8 mouse cellular contexts compared by ENCODE assay signal in genomic region chr3:135581606-135582117, GRCm38 (mm10).
DNase-seq lines count a peak whose midpoint lies in the region; ATAC-seq and TF ChIP-seq lines count a peak whose summit lies in the region.

No protein-coding gene starts in this region.

- H3K27me3 ChIP-seq in spleen, adult 2 months (ENCODE audit: control insufficient read depth, insufficient read depth, low read length), result no peaks in the 10 kb centered on the region
- H3K27me3 ChIP-seq in limb, embryonic 12.5 days, result no peaks in the 10 kb centered on the region
- H3K27me3 ChIP-seq in neural tube, embryonic 13.5 days, result no peaks in the 10 kb centered on the region

- peak; percentile 58; the same call in 1 of the 2 replicates for TF ChIP-seq CTCF in spleen, adult 2 months (IDR thresholded peaks at IDR 0.05; ENCODE audit: extremely low read depth, insufficient read depth, insufficient read length, insufficient replicate concordance)

- H3K9me3 ChIP-seq in limb, embryonic 12.5 days, result no peaks in the 10 kb centered on the region
- H3K9me3 ChIP-seq in neural tube, embryonic 13.5 days, result no peaks in the 10 kb centered on the region

- H3K27ac ChIP-seq in spleen, adult 2 months (ENCODE audit: insufficient read depth, low read length), result no peak overlapping the region
- H3K27ac ChIP-seq in limb, embryonic 12.5 days, result peak overlapping the region; percentile 69
- no peak overlapping the region for H3K27ac ChIP-seq in neural tube, embryonic 13.5 days (replicated peaks)

- H3K4me3 ChIP-seq in spleen, adult 2 months (ENCODE audit: extremely low read depth, insufficient read depth, insufficient read length), result no peak overlapping the region
- H3K4me3 ChIP-seq in limb, embryonic 12.5 days (replicated peaks), result no peak overlapping the region
- H3K4me3 ChIP-seq in neural tube, embryonic 13.5 days, result no peak overlapping the region

- no peak overlapping the region for H3K9ac ChIP-seq in limb, embryonic 12.5 days (replicated peaks)
- H3K9ac ChIP-seq in neural tube, embryonic 13.5 days, result no peak overlapping the region

- DNase-seq in spleen, adult 2 months (ENCODE audit: low read depth in 1 of 2, low spot score in 2 of 2), result peak in 1 of 2 experiments; percentile 34
- no peak for DNase-seq in spleen, adult 18-20 months
- DNase-seq in cerebellum, adult 9-10 months, result peak; percentile 35
- no peak for DNase-seq in adrenal gland, adult 18-20 months (ENCODE audit: low spot score in 2 of 2)
- no peak for DNase-seq in natural killer cell, adult 2 months (ENCODE audit: low spot score in 2 of 2)

- no peak for TF ChIP-seq POLR2A in spleen, adult 2 months (IDR thresholded peaks at IDR 0.05; ENCODE audit: low read depth, low read length)

- peaks cover 14% of the 10 kb centered on the region for H3K36me3 ChIP-seq in spleen, adult 2 months (ENCODE audit: control insufficient read depth, insufficient read depth, low read length)
- H3K36me3 ChIP-seq in limb, embryonic 12.5 days, result peaks cover 26% of the 10 kb centered on the region
- H3K36me3 ChIP-seq in neural tube, embryonic 13.5 days, result peaks cover 19% of the 10 kb centered on the region

- no peak overlapping the region for H3K4me2 ChIP-seq in limb, embryonic 12.5 days
- H3K4me2 ChIP-seq in neural tube, embryonic 13.5 days, result peak overlapping the region; percentile 18; the same call in 1 of the 2 replicates

- peaks cover 29% of the 10 kb centered on the region; the same call in 1 of the 2 replicates for H3K4me1 ChIP-seq in spleen, adult 2 months (ENCODE audit: control insufficient read depth, insufficient read depth, insufficient read length)
- H3K4me1 ChIP-seq in limb, embryonic 12.5 days (replicated peaks), result peaks cover 35% of the 10 kb centered on the region
- peaks cover 9% of the 10 kb centered on the region for H3K4me1 ChIP-seq in neural tube, embryonic 13.5 days (replicated peaks)

- ATAC-seq in granulocyte monocyte progenitor cell, adult 5-6 weeks (replicated peaks; ENCODE audit: poor library complexity, severe bottlenecking), result peak; percentile 60
- 0 out of 2 replicates have a peak, but pooled peaks have one; percentile 30 for ATAC-seq in limb, embryonic 12.5 days (ENCODE audit: insufficient number of reproducible peaks, insufficient read depth, low FRiP score, low TSS enrichment, low read depth)
- peak; percentile 59 for ATAC-seq in neural tube, embryonic 13.5 days (ENCODE audit: low read depth)

- WGBS in spleen, adult 2 months, result 18% methylated on average over 10 of the region's 10 CpGs
- 23% methylated on average over 10 of the region's 10 CpGs for WGBS in limb, embryonic 12.5 days
- WGBS in neural tube, embryonic 13.5 days, result 12% methylated on average over 10 of the region's 10 CpGs
